Mouse (Mus musculus) kidney, postnatal 10 days (tissue): ENCODE measurements around the gene Mapk3.
A peak's percentile ranks its signal among the peaks of the same experiment; 100 is the strongest.

Experiments used
- DNase-seq: peaks from one replicate; pipeline ENCODE4 v3.0.0; 2021; ENCODE audit warnings: mixed read lengths

The Mapk3 gene

DNA sequence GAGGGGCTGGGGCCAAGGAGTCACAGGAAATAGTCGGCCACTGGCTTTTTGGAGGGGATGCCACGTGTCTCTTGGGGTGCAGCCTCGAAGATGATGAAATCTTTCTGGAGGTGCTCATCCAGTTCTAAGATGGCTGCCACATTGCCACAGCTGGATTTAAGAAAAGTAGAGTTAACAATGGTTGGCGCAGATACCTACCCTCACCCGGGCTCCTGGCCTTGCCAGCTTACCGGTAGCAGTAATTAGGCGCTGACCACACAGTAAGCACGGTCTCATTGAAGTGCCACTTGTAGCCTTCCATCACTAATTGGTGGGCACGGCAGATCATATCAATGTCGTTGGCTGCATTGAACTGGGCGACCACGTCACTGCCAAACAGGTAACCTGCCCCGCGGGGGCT lies 26.7 kb downstream of the Mapk3 start:
- DNase-seq: no peak

DNA sequence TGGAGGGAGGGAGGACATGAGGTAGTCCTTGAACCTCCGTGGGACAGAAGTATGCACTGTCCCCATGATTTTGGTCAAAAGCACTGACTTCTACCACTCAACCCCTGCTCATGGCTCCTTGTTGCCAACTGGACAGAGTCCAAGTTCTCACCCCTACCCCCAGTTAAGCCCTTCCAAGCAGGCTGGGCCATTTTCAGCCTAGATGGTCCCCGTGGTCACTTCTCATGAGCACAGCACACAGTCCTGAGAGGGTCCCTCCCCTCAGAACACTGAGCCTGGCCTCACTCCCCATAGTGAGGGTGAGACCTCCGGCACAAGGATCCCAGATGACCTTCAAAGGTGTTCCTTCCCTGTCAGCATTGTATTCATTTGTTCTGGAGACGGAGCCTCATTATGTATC lies 29.7 kb downstream of the Mapk3 start:
- DNase-seq: no peak

DNA sequence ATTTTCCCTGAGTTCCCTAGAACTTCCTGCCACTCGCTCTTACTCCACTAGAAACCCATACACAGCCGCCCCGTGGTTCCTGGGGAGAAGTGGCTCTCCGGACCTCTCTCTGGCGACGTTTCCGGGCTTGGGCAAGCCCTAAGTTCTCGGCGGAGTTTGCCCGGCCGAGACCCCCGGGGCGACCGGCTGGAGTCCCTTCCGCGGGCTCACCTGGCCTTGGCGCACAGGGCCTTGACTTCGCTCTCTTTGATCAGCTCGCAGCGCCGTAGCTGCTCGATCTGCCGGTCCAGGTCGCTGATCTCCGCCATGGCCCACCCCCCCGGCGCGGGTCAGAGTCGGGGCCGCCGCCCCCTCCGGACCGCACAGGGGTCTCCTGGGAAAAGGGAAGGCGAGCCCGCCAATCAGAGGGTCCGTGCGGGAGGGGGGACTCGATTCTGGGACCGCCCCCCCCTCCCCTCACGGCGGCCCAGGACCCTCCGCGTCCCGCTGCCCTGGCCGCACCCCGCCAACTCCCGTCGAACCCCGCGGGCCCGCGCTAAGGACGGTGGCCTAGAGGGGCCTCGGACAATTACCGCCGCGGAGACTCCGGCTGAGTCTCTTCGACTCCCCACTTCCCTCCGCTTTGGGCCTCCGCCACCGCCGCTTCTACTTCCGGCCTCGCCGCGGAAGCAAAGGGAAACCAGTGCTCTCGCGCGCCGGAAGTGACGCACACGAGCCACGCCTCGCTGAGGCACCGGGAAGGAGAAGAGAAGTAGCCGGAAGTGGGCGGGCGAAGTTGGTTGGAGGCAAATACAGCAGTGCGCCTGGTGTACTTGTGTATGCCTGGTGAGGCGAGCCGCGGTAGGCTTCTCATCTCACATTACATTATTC lies 32.7 kb downstream of the Mapk3 start, which contains the start of gene Ppp4c:
Gene Ppp4c (minus strand): TSS at position 646 of the 870 bp plus-strand sequence.
- DNase-seq: peak; percentile 99

DNA sequence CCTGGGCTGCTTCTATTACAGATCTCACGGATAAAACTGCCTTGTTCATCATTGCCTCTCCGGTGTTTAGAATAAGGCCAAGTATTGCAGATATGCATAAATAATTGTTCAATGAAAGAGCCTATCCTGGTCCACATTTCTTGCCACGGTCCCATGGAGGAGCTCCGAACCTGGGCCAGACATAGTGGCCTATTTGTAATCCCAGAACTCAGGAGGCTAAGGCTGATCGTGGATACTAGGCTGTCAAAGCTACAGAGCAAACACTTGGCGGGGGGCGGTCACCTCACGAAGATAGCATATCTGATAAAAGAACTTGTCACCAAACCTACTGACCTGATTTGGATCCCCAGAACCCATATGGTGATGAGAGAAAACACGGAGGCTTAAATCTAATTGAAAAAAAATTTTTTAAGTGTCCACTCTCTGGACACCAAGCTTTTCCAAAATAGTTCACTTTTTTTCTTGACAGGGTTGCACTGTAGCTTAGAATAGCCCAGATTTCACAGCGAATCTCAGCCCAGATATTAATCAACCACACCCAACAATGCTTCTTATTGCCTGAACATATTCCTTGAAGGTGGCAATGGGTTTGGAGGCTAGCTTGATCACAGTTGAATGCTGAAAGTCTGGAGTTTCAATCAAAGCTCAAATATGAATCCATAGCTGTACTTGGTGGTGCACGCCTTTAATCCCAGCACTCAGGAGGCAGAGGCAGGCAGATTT lies 33.5 kb downstream of the Mapk3 start:
- DNase-seq: no peak

- no peak for DNase-seq
Observed at GRCm38 (mm10) chr7:126793456-126794270, 34.3 kb downstream of the Mapk3 start.

DNA sequence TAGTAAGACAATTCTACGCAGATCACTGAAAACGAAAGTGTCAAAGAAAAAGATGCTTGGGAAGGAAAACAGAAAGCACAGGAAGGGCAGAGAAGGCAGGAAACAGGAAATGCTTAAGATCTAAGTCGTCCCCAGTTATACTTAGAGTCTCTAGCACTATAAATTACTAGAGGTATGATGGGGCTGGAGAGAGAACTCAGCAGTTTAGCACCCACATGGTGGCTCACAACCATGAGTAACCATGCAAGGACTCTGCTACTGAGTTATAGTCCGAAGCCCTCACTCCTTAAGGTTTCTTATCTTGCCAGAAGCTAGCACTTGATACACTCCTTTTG lies 34.8 kb downstream of the Mapk3 start:
- DNase-seq: no peak

DNA sequence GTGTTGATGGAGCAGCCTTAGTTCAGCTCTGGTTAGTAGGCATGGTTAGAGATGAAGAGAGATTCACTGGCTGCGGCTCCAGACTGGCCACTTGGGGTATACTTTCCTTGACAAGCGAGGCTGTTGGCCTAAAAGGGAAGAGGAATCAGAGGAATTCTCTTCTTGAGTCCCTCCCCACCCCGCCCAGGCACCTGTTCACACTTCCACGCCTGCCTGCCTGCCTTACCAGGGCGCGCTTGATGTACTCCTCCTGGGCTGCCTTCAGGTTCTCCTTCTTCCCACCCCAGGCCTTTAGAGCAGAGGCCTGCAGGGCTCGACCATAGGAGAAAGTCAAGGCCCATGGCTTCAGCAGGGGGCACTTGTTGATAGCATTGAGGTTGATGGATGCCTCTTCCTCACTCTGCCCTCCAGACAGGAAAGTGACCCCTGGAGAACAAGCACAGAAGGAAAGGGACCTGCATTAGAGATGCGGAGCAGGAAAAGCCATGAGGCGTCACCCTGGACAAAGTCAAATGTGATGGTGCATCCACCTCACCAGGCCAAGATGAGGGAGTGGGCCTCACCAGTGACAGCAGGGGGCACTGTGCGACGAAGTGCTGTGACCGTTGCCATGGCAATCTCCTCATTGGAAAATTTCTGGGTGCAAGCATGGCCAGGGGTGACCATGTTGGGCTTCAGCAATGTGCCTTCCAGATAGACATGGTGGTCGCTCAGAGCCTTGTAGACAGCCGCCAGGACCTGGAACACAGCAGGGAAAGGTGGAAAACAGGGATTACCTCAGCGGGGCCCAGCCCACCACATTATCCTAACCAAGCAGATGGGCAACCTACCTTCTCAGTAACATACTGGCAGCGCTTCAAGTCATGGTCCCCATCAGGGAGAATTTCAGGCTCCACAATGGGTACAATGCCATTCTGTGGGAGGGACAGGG lies 36.3 kb downstream of the Mapk3 start:
- no peak for DNase-seq

DNA sequence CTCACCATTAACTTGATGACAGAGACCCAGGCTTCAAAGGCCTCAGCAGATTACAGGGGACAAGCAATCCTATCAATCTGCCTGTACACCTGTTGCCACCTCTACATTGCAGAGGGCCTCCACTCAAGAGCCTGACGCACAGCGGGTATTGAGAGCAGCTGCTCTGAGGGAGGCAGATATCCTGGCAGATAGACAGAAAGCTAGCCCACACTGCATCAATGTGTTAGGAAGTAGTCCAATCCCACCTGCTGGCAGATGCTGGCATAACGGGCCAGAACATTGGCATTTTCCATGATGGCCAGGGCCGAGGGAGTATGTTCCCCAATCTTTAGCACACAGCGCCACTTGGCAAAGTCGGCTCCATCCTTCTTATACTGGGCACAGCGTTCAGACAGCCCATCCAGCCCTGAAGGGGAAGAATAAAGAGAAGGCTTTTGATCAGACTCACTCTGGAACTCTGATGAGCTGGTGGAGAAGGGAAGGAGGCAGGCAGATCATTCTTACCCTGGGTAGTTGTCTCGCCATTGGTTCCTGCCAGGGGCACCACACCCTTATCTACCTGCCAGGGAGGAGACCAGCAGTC lies 37.0 kb downstream of the Mapk3 start:
- DNase-seq: peak; percentile 52

DNA sequence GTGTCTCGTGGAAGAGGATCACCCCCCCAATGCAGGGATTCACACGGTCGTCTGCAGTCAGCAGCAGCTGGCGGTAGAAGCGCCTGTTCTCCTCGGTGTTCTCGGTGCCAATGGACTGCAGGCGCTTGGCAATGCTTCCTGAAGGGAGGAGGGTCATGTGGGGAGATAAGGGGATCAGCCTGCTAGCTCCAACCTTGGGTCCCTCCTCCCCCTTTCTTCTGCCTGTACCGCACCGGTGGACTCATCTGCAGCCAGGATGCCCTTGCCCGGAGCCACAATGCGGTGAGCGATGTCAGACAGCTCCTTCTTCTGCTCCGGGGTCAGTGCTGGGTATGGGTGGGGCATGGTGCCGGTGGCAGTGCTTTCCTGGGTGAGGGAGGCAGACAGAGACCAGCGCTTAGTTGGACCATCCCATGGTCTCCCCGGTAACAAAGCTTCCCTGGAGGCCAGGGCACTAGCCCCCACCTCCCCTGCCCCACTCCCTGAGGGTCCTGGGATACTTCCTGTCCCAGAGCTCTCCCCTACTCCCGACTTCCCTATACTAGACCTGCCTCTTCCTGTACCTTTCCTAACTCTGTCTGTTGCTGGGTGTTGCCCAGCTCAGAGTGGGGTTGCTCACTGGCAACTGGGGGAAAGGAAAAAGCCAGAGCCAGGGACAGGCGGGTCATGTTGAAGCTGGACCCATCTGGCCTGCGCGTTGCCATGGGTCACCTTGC lies 38.2 kb downstream of the Mapk3 start, which contains the start of gene Fam57b:
Gene Fam57b (plus strand): TSS at position 258 of the 716 bp plus-strand sequence.
- DNase-seq: peak; percentile 41

GRCm38 (mm10) chr7:126798127-126799049 lies 39.0 kb downstream of the Mapk3 start:
- peak; percentile 64 for DNase-seq

GRCm38 (mm10) chr7:126799050-126799467 lies 39.7 kb downstream of the Mapk3 start:
- peak; percentile 98 for DNase-seq

- no peak for DNase-seq
Observed at GRCm38 (mm10) chr7:126799468-126800268, 40.3 kb downstream of the Mapk3 start.

DNA sequence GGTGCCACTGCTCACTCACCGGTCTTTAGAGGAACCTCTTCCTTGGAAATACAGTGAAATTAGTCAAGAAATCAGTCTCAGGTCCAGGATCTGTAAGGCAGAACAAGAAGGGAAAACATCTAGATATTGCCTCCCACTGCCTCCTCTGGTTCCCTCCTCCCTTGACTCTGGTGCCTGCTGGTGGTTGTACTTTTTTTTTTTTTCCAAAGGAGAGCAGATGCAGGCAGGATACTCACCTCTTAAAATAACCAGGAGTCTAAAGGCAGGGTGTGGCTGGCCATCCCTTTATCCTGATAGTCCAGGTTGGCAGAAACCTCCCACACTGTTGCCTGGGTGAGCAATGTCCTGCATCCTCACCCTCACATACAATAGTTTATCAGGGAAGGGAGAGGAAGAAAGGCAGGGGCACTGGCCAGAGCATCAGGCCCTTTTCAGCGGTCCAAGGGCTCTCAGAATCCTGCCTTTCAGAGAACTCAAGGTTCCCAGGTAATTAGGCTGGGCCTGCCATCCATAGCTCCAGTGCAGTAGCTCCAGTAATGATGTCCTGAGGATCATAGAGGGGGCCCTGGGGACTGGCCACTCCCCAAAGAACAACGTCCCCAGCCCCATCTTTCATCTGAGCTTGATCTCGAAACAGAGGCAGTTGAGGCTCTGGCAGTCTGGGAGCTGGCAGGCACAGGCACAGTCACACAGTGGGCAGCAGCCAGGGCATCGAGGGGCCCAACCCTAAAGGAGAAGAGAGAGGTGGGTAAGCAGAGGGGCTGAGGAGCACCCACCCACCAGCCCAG lies 41.1 kb downstream of the Mapk3 start:
- DNase-seq: peak; percentile 16

- no peak for DNase-seq
Observed at GRCm38 (mm10) chr7:126801057-126801422, 41.6 kb downstream of the Mapk3 start.

DNA sequence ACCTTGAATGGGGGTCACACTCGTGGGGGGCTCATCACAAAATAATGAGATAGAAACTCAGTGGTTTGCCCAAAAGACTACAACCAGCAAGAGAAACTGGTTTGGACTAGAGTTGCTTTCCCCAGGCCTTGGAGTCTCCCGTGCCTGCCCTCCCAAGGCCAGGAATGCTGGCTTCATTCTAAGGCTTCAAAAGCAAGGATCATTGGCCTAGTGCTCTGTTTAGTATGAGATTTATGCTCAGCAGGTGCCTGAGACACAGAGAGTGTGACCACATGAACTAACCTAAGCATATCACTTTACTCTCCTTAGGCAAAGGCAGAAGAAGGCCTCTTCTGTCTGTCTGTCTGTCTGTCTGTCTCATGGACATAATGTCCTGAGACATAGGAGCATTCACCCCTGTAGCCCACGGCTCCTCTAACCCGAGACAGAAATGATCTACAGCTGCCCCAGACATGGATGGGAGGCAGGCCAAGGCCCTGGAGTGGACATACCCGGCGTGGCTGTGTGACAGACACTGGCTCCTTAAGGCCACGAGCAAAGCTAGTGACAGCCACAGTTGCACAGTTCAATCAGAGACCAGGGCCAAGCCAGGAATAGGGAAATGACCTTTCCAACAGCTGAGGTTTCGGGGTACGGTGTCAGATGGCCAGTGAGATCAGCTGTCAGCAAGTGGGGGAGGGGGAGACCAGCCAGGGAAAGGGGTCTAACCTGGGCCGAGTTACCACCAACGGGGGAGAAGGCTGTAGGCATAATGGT lies 42.9 kb downstream of the Mapk3 start:
- DNase-seq: no peak

GRCm38 (mm10) chr7:126803181-126803580 lies 43.8 kb downstream of the Mapk3 start:
- DNase-seq: no peak

GRCm38 (mm10) chr7:126803751-126804150 lies 44.4 kb downstream of the Mapk3 start:
- no peak for DNase-seq
